Mouse (Mus musculus) neural tube, embryonic 10.5 days (tissue): Measurements from ENCODE around the gene Slc9a5.
A peak's percentile ranks its signal among the peaks of the same experiment; 100 is the strongest.

Experiments
- DNase-seq: peaks from one replicate; pipeline ENCODE4 v3.0.0-alpha.2; 2017; ENCODE audit warnings: low spot score; ENCODE audit errors: extremely low spot score

Gene Slc9a5

GRCm38 (mm10) chr8:105325641-105326093 lies 23.0 kb upstream of the Slc9a5 start:
- DNase-seq = no peak

GRCm38 (mm10) chr8:105326141-105326672 lies 22.4 kb upstream of the Slc9a5 start, which contains the start of the genes Lrrc29 and Tmem208:
Gene Lrrc29 (minus strand): TSS chr8:105326278.
Gene Tmem208 (plus strand): TSS chr8:105326354.
- peak; percentile 95 for DNase-seq

- DNase-seq = no peak
Observed at GRCm38 (mm10) chr8:105326968-105327367, 21.7 kb upstream of the Slc9a5 start.

- no peak for DNase-seq
Observed at GRCm38 (mm10) chr8:105330325-105330724, 18.3 kb upstream of the Slc9a5 start.

- DNase-seq = no peak
Observed at GRCm38 (mm10) chr8:105331469-105331868, 17.2 kb upstream of the Slc9a5 start.

- DNase-seq = no peak
Observed at GRCm38 (mm10) chr8:105331931-105332330, 16.7 kb upstream of the Slc9a5 start.

- no peak for DNase-seq
Observed at GRCm38 (mm10) chr8:105332523-105332922, 16.1 kb upstream of the Slc9a5 start.

GRCm38 (mm10) chr8:105336373-105337130 lies 12.1 kb upstream of the Slc9a5 start:
- no peak for DNase-seq

GRCm38 (mm10) chr8:105338992-105339391 lies 9.7 kb upstream of the Slc9a5 start:
- DNase-seq = no peak

GRCm38 (mm10) chr8:105339886-105340635 lies 8.6 kb upstream of the Slc9a5 start:
- no peak for DNase-seq

GRCm38 (mm10) chr8:105341399-105341798 lies 7.2 kb upstream of the Slc9a5 start:
- no peak for DNase-seq

GRCm38 (mm10) chr8:105342768-105343167 lies 5.9 kb upstream of the Slc9a5 start:
- no peak for DNase-seq

- DNase-seq = no peak
Observed at GRCm38 (mm10) chr8:105343791-105344574, 4.7 kb upstream of the Slc9a5 start.

GRCm38 (mm10) chr8:105345061-105345975 lies 3.3 kb upstream of the Slc9a5 start:
- no peak for DNase-seq

- peak; percentile 55 for DNase-seq
Observed at GRCm38 (mm10) chr8:105346611-105347427, 1.8 kb upstream of the Slc9a5 start.

- DNase-seq = peak; percentile 92
Observed at GRCm38 (mm10) chr8:105347428-105348221, 1.0 kb upstream of the Slc9a5 start, which contains the start of gene Fhod1. Gene Fhod1 (minus strand): TSS chr8:105347953.

GRCm38 (mm10) chr8:105349096-105349771 lies 591 bp downstream of the Slc9a5 start:
- no peak for DNase-seq

GRCm38 (mm10) chr8:105350186-105350585 lies 1.5 kb downstream of the Slc9a5 start:
- DNase-seq = no peak
